Mouse (Mus musculus): ENCODE results near the gene Ppfibp1. TPM values are rescaled to one million over a fixed set of nuclear protein-coding genes. Genes with fewer than 3 reads are reported as not detected.
A peak's percentile ranks its signal among the peaks of the same experiment; 100 is the strongest.

Ppfibp1 gene
- total and polyA plus RNA-seq, 3 experiments = 23.4 to 28.2 (median 28.2) TPM

DNA sequence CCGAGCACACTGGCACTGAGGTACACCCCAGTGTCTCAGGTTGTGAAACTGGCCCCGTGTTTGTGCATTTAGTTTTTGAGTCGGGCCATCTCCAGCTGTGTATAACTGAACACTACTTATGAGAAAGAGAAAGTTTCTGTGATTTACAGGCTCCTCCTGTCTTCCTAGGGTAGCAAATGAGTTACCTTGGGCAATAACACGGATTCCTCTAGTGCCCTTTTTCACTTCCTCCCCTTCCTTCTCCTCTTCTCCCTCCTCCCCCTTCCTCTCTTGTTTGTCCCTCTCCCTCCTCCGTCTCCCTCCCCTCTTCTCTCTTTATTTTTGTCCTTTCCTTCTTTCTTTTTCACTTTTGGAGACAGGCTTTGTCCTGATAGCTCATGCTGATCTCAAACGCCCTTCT is 123.3 kb downstream of the Ppfibp1 start:
- H3K9me3 ChIP-seq (replicated peaks; ENCODE audit: low read length) = no peaks in the 10 kb centered on the region
- TF ChIP-seq BHLHE40 (IDR thresholded peaks at IDR 0.05; ENCODE audit: low read depth, low read length) (peak; percentile 39; the same call in 1 of the 2 replicates), JUND (conservative IDR thresholded peaks at IDR 0.05; ENCODE audit: low read depth, low read length) (no peak), CHD2 (IDR thresholded peaks at IDR 0.05; ENCODE audit: low read length) (no peak), IRF4 (IDR thresholded peaks at IDR 0.05; ENCODE audit: low read depth, low read length) (peak; percentile 56), TBP (conservative IDR thresholded peaks at IDR 0.05; ENCODE audit: low read depth, low read length) (no peak), KAT2A (IDR thresholded peaks at IDR 0.05; ENCODE audit: insufficient replicate concordance, low read length) (no peak), ETS1 (conservative IDR thresholded peaks at IDR 0.05; ENCODE audit: low read depth, low read length) (0 out of 2 replicates have a peak, but pooled peaks have one; percentile 23), CTCF (conservative IDR thresholded peaks at IDR 0.05 in 1 of 2, IDR thresholded peaks at IDR 0.05 in 1 of 2; ENCODE audit: low read depth in 2 of 2, low read length in 2 of 2) (no peak), RAD21 (IDR thresholded peaks at IDR 0.05; ENCODE audit: low read depth, low read length) (no peak), ELF1 (IDR thresholded peaks at IDR 0.05; ENCODE audit: low read depth, low read length) (no peak; the same call in 1 of the 2 replicates), GABPA (IDR thresholded peaks at IDR 0.05; ENCODE audit: insufficient replicate concordance, low read depth, low read length) (no peak), USF1 (IDR thresholded peaks at IDR 0.05; ENCODE audit: low read depth, low read length) (no peak), NELFE (IDR thresholded peaks at IDR 0.05; ENCODE audit: low read depth, low read length) (no peak), MEF2A (IDR thresholded peaks at IDR 0.05; ENCODE audit: borderline replicate concordance, low read depth, low read length) (peak; percentile 36; the same call in 1 of the 2 replicates), JUN (IDR thresholded peaks at IDR 0.05; ENCODE audit: insufficient read depth, low read depth, low read length) (no peak), SIN3A (IDR thresholded peaks at IDR 0.05; ENCODE audit: low read length) (0 out of 2 replicates have a peak, but pooled peaks have one; percentile 48), TCF12 (IDR thresholded peaks at IDR 0.05; ENCODE audit: low read depth, low read length) (peak; percentile 41; the same call in 1 of the 2 replicates), MAZ (IDR thresholded peaks at IDR 0.05; ENCODE audit: low read depth, low read length) (peak; percentile 56; the same call in 1 of the 2 replicates), UBTF (IDR thresholded peaks at IDR 0.05; ENCODE audit: low read depth, low read length) (no peak), POLR2AphosphoS2 (IDR thresholded peaks at IDR 0.05; ENCODE audit: low read depth, low read length) (no peak), ZNF384 (IDR thresholded peaks at IDR 0.05; ENCODE audit: low read depth, low read length) (no peak; the same call in 1 of the 2 replicates), ZC3H11A (IDR thresholded peaks at IDR 0.05; ENCODE audit: low read depth, low read length) (no peak), CHD1 (IDR thresholded peaks at IDR 0.05; ENCODE audit: low read depth, low read length) (no peak; the same call in 1 of the 2 replicates), USF2 (conservative IDR thresholded peaks at IDR 0.05; ENCODE audit: low read depth, low read length) (no peak), SMC3 (IDR thresholded peaks at IDR 0.05; ENCODE audit: low read depth, low read length) (no peak), MYC (IDR thresholded peaks at IDR 0.05; ENCODE audit: low read depth, low read length) (no peak), EP300 (IDR thresholded peaks at IDR 0.05; ENCODE audit: low read length) (0 out of 2 replicates have a peak, but pooled peaks have one; percentile 43), RCOR1 (conservative IDR thresholded peaks at IDR 0.05; ENCODE audit: low read depth, low read length) (peak; percentile 21; the same call in 1 of the 2 replicates), PAX5 (IDR thresholded peaks at IDR 0.05; ENCODE audit: low read length) (no peak), ZMIZ1 (IDR thresholded peaks at IDR 0.05; ENCODE audit: low read depth, low read length) (no peak), MAFK (IDR thresholded peaks at IDR 0.05; ENCODE audit: insufficient replicate concordance, low read length) (no peak), ZKSCAN1 (IDR thresholded peaks at IDR 0.05; ENCODE audit: borderline replicate concordance, low read depth, low read length) (no peak), POLR2A (IDR thresholded peaks at IDR 0.05; ENCODE audit: low read depth, low read length) (no peak; the same call in 1 of the 2 replicates), HCFC1 (IDR thresholded peaks at IDR 0.05; ENCODE audit: low read depth, low read length) (no peak), NRF1 (IDR thresholded peaks at IDR 0.05; ENCODE audit: low read depth, low read length) (no peak), MAX (IDR thresholded peaks at IDR 0.05; ENCODE audit: low read length) (no peak), MXI1 (IDR thresholded peaks at IDR 0.05; ENCODE audit: low read depth, low read length) (no peak; the same call in 1 of the 2 replicates), E2F4 (IDR thresholded peaks at IDR 0.05; ENCODE audit: insufficient replicate concordance, low read depth, low read length) (no peak)
- no peaks in the 10 kb centered on the region for H3K79me2 ChIP-seq (replicated peaks; ENCODE audit: control insufficient read depth, extremely low read depth, insufficient read depth, poor library complexity, severe bottlenecking)
- dilution Hi-C loops (cut with MboI; ENCODE audit: extremely low pct_ligation_motif_present, extremely low pct_unique_long_range_greater_than_20kb, low sequenced_read_pairs) (no loop called here), in situ Hi-C loops (cut with MboI; ENCODE audit: low pct_ligation_motif_present, low pct_unique_long_range_greater_than_20kb, low sequenced_read_pairs) (loop anchor here (5.0 to 10.0 kb wide), 2 partner anchors 81 to 233 kb away; partner anchors contain the start of gene Klhl42)
- peak overlapping the region; percentile 90 for H3K27ac ChIP-seq (ENCODE audit: insufficient read depth, low read depth)
- no peaks in the 10 kb centered on the region for H3K27me3 ChIP-seq (replicated peaks)
- peaks cover 3 to 40% of the 10 kb centered on the region in 2 experiments for H3K36me3 ChIP-seq (replicated peaks in 1 of 2; ENCODE audit: control insufficient read depth in 1 of 2, insufficient read depth in 1 of 2, low read length in 1 of 2)
- peaks cover 4 to 36% of the 10 kb centered on the region in 2 experiments for H3K4me1 ChIP-seq (ENCODE audit: control insufficient read depth in 1 of 2, insufficient read depth in 2 of 2)
- H3K9ac ChIP-seq (ENCODE audit: insufficient read depth, low read depth) = peak overlapping the region; percentile 93
- H3K4me3 ChIP-seq (replicated peaks in 1 of 3; ENCODE audit: low read depth in 2 of 3, low read length in 2 of 3, poor library complexity in 1 of 3) = peak overlapping the region; percentile 32 to 53 (median 36)
- peak overlapping the region; percentile 83 for H3K4me2 ChIP-seq (ENCODE audit: insufficient read depth, low read depth, poor library complexity, severe bottlenecking)
- peak; percentile 31 for DNase-seq (ENCODE audit: extremely low read depth)
